Mouse (Mus musculus): Measurements from ENCODE around the gene Chst4. TPM values are rescaled to one million over a fixed set of nuclear protein-coding genes. Genes with fewer than 3 reads are reported as not detected.

Gene Chst4
- 0.60 and 6.4 TPM in 2 replicates for polyA plus RNA-seq (2012; rRNA removed; ENCODE audit: low replicate concordance)

DNA sequence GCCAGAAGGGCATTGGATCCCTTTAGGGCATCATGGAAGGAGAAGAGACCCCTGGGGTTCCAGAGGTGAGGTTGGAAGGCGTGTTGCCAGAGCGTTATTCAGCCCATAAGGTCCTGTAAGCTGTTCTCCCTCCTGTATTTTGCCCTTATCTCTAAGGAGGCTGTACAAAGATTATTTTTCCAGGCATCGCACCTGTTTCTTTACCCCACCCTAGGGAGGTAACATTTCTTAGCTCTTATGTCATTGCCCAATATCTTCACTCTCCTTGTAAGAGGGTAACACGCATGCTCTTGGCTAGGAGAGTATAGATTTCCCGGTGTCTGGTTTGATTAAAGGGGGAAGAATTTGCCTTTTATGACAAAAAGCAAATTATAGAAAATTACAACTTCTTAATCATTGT is at the start of gene Chst4:
Gene Chst4 (minus strand): TSS at position 82 of the 400 bp plus-strand sequence.

DNA sequence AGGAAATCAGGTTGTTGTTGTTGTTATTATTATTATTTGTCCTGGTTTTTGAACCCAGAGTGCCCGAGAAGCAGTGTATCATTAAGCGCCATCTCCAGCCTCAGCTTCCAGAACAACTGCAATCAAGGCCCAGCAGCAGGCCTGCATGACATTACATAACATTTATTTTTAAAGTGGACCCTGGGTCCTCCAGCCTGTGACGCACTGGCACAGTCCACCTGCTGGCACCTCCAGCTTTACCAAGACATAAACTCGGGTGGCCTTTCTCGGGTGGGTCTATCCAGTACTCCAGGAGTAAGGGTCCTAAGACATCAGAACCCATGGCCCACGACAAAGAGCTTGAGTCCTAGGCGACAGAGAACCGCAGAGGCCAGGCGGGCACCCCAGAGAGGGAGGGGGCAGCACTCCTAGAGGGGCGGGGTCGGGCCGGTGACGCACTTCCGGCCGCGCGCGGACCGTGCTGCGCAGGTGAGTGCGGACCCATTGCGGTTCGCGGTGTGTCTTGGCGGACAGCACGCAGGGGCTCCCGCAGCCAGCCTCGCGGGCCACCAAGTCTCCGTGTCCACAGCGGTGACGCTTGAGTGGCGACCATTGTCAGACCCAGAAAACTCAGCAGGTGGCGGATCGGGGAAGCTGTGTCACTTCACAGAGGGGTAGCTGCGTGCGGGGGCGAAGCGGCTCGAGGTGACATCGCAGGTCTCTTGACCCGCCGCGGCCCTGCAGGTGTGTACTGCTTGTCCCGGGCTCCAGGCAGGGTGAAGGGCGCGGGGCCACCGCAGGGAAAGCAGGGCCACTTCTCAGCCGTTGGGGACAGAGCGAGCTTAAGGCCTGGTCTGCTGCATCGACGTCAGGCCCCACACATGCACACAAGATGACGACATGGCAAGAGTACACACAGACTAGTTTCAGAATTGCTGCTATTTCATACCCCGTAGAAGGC is 40.0 kb upstream of the Chst4 start, which contains the start of gene Zfp612:
Gene Zfp612 (plus strand): TSS at position 465 of the 940 bp plus-strand sequence.

DNA sequence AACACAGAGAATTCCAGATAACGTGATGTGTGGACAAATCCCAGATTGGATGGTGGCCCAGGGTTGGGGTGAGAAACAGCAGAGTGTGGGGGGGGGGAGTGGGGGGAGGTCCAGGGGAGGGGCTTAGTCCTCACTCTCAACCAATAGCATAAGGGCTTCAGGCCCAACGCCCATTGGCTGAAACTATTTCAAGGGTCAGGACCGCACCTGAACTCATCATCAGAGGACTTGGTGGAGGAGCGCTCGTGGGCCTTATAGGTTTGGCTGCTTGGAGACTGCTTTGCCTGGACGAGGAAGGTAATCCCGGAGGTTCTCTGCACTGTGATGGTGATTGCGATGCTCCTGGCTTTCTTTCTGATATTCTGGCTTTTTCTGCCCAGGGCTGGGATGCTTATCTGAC is 49.3 kb downstream of the Chst4 start, which contains the start of gene Tat:
Gene Tat (plus strand): TSS at position 214 of the 400 bp plus-strand sequence.

Other genes starting within 250 kb of the Chst4 start
- gene Phlpp2, start 171.2 kb downstream of the Chst4 start, polyA plus RNA-seq (2012; rRNA removed; ENCODE audit: low replicate concordance), result 7.1 and 10.7 TPM in 2 replicates
- 4.6 TPM in 1 of 2 replicates, not detected in the other for gene Marveld3, start 77.5 kb downstream of the Chst4 start, polyA plus RNA-seq (2012; rRNA removed; ENCODE audit: low replicate concordance)
- gene Tat, start 49.3 kb downstream of the Chst4 start, polyA plus RNA-seq (2012; rRNA removed; ENCODE audit: low replicate concordance), result 0.07 and 0.33 TPM in 2 replicates
- gene Zfp612, start 40.0 kb upstream of the Chst4 start, polyA plus RNA-seq (2012; rRNA removed; ENCODE audit: low replicate concordance), result 0.86 and 2.3 TPM in 2 replicates
- not detected in 2 replicates for gene Gm21964, start 61.5 kb upstream of the Chst4 start, polyA plus RNA-seq (2012; rRNA removed; ENCODE audit: low replicate concordance)
- not detected in 2 replicates for gene Gm17720, start 63.0 kb upstream of the Chst4 start, polyA plus RNA-seq (2012; rRNA removed; ENCODE audit: low replicate concordance)
- not detected in 2 replicates for gene Calb2, start 128.5 kb upstream of the Chst4 start, polyA plus RNA-seq (2012; rRNA removed; ENCODE audit: low replicate concordance)
- gene Cmtr2, start 175.9 kb upstream of the Chst4 start, polyA plus RNA-seq (2012; rRNA removed; ENCODE audit: low replicate concordance), result 2.4 and 6.6 TPM in 2 replicates
- 0.30 and 0.63 TPM in 2 replicates for gene Hydin, start 227.2 kb upstream of the Chst4 start, polyA plus RNA-seq (2012; rRNA removed; ENCODE audit: low replicate concordance)